Mouse (Mus musculus): ENCODE data around the gene Cenpk.
"Not testable (repeated sequence)": the region's sequence is repeated elsewhere in the genome, so short reads cannot be mapped to it uniquely, and the experiment has no call there.

Cenpk gene

DNA sequence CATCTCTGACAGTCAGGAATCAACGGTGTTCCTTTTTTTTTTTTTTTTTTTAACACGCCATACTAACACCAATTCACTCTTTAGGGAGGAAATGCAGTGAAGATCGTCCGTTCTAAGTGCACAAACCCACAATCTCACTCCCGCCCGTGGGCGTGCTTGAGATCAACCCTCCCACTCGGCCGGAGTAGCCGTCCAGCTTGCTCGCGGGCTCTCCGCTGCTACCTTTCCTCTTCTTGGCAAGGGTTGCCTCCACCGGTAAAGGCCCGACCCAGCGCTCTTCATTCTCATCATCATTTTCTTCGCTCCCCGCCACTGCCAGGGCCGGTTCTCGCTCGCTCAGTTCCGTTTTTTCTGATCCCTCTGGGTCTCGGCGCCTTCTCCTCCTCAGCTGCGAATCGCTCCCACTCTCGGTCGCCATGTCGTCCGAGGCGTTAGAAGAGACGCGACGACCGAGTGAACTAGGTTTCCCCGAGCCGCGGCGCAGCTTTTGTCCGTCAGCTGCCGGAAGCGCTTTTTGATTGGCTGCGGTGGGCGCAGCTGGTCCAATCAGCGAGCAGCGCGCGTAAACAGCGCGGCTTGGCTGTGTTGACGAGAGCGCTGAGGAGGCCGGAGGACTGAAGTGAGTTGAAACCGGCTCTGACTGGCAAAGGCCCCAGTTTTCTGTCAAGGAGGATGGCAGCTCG lies at the start of gene Cenpk, which contains the start of gene Ppwd1:
TSS of gene Cenpk (plus strand) at position 228 of the 683 bp plus-strand sequence.
TSS of gene Ppwd1 (minus strand) at position 460 of the 683 bp plus-strand sequence.
- DNase-seq (ENCODE audit: low spot score in 2 of 2) = peak; percentile 97 to 98

DNA sequence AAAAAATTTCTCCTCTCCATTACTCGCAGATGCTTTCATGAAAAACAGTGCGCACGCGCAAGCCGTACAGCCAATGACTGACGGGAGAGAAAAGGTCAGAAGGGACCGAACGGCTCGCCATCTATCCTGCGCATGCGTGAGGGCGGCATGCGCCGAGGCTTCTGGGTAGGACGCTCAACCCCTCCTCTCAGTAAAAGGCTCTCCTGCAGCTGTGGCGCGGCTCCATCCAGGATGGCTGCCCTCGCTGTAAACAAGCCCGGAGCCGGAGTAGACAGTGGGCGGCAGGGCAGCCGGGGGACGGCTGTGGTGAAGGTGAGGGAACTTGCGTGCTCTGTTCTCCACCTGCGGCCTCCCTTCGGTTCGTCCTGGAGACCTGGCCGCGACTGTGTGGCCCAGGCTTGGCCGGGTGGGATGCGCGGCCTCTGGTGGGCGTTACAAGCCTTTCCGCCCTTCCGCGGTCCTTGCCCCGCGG lies 49.7 kb upstream of the Cenpk start, which contains the start of gene Trim23:
TSS of gene Trim23 (plus strand) at position 148 of the 472 bp plus-strand sequence.
- DNase-seq (ENCODE audit: low spot score in 2 of 2) = peak; percentile 97

DNA sequence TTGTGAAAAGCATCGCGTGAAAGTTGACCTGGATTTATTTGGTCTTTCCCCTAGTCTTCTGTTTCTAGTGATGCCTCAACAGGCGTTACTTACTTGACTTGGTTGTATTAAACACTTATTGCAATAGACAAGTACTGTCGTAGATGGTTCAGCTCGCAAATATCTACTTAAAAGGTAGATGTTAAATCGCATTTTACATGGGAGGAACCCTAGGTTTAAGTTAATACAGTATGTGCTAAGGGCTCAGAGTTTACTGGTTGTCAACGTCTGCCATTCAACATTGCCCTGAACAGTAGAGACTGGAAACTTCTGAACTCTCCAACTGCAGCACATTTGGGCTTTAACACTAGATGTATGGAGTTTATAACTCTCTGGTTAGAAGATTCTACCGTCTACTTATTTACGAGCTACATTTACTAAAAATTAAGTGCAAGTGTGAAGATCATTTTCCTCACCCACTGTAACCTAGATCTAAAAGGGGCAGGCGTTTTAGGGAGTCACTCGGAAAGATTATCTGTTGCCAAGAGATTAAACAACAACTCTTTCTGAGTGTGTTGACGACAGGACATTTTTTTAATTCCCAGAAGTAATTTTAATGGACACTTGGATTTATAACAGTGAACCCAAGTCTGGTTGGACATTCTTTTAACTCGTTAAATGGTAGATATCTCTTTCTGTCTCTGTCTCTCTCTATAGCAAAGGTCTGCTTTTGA lies 49.1 kb upstream of the Cenpk start:
- no peak for DNase-seq (ENCODE audit: low spot score in 2 of 2)

DNA sequence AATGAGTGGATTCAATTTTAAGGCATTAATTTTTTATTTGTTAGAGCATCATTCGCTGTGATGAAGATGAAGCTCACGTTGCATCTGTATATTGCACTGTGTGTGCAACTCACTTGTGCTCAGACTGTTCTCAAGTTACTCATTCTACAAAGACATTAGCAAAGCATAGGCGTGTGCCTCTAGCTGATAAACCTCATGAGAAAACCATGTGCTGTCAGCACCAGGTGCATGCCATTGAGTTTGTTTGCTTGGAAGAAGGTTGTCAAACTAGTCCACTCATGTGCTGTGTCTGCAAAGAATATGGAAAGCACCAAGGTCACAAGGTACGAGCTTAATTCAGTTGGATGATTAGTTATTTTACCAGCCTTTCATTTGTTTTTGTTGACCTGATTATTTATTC lies 41.1 kb upstream of the Cenpk start:
- DNase-seq (ENCODE audit: low spot score in 2 of 2) = no peak

DNA sequence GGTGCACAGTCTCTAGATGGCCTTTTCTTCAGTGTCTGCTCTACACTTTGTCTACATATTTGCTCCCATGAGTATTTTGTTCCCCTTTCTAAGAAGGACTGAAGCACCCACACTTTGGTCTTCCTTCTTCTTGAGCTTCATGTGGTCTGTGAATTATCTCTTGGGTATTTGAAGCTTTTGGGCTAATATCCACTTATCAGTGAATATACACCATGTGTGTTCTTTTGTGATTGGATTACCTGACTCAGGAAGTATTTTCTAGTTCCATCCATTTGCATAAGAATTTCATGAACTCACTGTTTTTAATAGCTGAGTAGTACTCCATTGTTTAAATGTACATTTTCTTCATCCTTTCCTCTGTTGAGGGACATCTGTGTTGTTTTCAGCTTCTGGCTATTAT lies 32.5 kb upstream of the Cenpk start:
- not testable (repeated sequence) for DNase-seq (ENCODE audit: low spot score in 2 of 2)

DNA sequence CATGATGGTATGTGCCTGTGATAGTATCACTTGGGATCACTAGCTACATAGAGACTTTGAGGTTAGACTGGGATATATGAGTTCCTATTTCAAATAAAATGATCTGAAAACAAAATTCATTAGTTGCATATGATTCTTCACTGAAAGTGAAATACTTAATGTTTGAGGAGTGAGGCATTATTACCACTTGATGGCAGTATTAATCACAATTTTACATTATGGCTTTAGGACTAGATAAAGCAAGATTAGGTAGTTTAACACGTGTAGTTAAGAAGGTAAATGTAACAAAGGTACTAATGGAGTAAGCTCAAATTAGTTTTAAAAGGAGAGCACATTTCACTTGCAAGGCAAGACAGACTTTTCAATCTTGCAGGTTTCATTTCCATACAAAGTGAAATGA lies 24.1 kb upstream of the Cenpk start:
- no peak for DNase-seq (ENCODE audit: low spot score in 2 of 2)

DNA sequence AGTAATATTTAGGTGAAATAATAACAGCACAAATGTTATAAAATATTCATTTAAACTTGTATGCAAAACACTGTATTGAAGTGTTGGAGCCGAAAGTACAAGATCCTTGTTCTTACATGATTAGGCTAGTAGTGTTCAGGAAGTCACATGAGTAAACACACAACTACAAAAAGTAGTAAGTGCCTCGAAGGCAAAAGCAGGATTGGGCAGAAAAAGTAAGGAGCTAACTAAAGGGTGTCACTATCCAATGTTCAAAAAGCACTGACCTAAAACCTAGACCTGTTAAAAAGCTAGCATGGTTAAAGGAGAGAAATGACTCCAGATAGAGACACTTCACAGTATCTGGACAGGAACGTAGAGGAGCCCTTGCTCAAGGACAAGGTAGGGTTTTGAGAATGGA lies 933 bp upstream of the Cenpk start:
- DNase-seq (ENCODE audit: low spot score in 2 of 2) = no peak

DNA sequence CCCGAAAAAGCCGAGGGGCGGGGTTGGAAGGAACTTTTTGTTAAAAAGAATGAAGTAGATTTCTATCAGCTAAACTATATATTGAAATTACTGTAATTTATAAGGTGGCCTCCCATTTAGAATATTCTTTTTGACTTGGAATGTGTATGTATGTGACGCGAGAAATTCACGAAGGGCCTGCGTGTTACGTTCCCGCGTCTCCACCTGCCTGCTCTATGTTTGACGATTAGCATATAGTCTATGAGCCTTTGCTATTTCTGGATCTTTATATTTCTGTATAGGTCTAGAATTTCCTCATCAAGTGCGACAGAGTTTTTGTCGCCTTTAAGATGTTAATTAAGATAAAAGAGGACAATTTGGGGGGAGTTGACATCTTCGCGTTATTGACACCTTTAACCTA lies 770 bp downstream of the Cenpk start:
- DNase-seq (ENCODE audit: low spot score in 2 of 2) = no peak

DNA sequence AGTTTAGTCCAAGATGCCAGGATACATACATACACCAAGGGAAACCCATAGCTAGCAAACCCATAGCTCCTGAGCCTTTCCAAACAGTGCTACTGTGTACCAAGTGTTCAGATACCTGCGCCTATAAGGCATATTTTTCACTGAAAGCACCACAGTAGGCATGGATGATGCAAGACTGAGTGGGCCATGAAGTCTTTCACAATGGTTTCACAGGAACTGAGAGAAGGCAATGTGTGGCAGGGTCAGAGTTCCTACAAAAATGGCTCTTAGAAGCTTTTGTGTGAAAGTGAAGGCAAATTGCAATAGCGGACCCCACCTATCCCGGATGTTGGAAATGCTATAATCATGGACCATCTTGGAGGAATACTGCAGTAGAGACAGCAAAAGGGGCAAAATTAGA lies 30.6 kb downstream of the Cenpk start:
- no peak for DNase-seq (ENCODE audit: low spot score in 2 of 2)

DNA sequence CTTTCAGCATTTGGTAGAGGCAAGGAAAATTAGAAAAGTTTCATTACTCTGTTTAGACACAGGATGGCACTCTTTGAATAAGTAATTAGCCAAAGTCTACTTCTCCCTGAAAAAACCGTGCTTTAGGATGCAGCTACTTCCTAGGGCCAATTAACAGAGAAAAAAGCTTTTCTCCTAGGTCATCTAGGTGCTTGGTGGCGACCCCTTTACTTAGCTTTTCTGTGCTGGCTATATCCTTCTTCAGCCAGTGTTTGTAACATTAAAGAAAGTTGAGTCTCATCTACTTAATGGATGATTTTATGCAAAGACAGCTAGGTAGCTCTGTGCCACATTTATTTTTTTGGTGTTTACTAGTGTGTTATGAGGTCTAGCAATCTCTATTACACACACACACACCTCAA lies 56.6 kb downstream of the Cenpk start:
- DNase-seq (ENCODE audit: low spot score in 2 of 2) = peak; percentile 19 to 31

DNA sequence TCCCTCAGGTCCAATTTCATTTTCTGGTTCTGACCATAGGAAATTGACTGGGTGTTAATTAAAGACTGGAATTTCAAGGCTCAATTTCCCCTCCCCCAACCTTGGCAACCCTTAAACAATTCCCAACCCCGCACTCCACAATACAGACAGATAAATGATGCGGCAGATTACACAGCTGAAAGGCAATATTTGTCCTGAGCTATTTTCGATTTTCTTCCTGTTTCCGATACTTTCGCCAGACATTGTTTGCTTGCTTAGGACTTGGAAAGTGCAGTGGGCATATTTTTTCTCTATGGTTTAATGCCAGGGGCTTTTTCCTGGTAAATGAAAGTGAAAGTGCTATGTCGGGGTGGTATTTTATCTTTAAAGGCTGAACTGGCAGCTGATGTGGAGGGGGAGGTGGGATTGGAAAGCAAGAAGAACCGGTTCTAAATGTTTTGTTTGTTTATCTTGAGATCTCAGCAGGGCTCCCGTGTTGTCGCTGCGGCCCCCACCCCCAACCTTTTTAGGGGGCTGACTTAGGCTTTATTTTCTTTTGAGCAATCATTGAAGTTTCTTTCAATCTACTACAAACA lies 57.4 kb downstream of the Cenpk start:
- DNase-seq (ENCODE audit: low spot score in 2 of 2) = peak; percentile 27 to 31

DNA sequence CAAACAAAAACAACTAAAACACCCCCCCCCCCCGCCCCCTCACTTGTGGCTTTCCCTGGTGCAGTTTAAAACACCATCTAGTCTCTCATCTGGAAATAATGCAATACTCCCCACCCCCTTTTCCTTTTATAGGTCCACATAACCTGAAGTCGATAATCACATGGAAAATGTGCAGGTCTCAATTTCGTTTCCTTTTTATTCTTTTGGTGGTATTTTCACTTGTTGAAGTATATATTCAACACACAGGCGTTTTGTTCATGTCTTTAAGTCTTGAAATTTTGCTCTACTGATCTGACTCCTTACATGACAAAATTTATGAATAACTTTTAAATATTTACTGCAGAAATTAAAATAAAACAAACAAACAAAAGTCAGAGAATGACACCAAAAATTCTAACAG lies 57.9 kb downstream of the Cenpk start:
- no peak for DNase-seq (ENCODE audit: low spot score in 2 of 2)

DNA sequence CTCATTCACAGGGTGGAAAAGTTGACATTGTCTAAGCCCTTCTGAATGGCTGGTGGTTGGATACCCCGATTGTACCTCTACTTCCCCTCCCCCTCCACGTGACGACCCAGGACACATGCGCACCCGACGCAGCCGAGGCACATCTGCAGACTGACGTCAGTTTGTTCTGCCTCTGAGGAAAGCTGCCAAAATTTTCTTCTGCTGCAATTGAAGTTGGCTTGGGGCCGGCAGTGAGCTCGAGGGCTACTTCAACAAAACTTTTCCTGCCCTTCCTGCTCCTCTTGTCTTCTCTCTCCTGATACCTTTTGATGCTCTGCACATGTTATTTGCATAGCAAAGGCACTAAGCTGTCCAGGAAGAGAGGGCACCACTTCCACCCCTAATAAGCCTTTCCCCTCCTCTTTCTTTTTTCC lies 58.5 kb downstream of the Cenpk start:
- DNase-seq (ENCODE audit: low spot score in 2 of 2) = peak; percentile 86 to 92

DNA sequence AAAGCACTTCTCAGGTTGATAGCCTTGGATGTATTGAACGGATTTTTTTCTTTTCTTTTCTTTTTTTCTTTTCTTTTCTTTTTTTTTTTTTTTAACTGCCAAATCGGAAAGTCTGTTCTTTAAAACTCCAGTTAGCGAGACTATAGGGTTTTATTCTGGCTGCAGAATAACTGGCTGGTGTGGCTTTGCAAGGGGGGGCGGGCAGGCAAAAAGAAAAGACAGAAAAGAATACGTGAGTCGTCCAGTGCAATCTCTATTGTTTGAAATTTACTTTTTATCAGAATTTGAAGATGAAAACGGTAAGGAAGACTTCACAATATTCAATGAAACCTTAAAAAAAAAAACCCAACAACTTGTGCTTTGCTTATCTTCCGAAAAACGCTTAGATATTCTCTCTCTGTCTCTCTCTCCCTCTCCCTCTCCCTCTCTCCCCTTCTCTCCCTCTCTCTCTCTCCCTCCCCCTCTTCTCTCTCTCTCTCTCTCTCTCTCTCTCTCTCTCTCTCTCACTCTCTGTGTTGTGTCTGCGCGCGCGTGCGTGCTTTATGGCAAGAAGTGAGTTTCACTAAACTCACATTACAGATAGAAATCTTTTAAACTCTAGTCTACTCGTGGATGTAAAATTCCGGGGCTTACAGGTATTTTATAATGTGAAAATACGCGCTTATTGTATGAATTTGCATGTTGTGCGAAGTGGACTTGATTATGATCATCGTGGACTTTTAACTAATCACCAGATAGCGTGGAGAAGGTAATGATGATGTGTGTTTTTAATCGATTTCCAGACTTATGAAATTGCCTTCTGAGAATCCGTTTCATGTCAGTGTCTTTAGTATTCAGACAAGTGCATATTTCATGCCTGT lies 59.2 kb downstream of the Cenpk start, which contains the start of gene Adamts6:
TSS of gene Adamts6 (plus strand) at position 470 of the 860 bp plus-strand sequence.
- peak in 1 of 2 experiments; percentile 7 for DNase-seq (ENCODE audit: low spot score in 2 of 2)

DNA sequence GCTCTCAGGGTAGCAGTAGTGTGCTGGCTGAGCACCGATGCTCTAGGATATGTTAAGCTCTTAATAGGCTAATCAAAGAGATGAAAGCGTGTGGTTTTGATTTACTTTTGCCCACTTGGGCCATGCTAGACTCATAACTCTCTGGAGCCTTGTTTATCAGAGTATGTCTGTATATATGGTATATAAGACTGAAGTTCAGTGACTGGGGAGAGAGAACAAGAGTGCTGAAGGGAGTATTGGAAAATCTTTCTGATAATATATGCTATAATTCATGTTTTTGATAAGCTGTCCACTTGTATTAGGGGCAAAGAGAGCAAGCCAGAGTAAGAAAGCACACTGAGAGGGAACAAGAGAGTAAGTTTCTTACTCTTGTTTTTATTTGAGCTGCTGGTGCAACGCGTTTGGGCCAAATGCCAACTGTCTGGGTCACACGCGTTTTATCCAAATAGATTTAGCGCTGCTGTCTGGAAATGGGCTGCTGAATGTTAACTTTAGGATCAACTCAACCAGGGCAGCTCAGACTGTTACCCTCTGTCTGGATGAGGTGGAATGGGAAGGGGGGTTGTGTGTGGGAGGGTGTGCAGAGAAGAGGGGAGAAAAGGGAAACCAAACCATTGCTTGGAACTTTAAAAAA lies 59.9 kb downstream of the Cenpk start:
- DNase-seq (ENCODE audit: low spot score in 2 of 2) = peak; percentile 27 to 30

DNA sequence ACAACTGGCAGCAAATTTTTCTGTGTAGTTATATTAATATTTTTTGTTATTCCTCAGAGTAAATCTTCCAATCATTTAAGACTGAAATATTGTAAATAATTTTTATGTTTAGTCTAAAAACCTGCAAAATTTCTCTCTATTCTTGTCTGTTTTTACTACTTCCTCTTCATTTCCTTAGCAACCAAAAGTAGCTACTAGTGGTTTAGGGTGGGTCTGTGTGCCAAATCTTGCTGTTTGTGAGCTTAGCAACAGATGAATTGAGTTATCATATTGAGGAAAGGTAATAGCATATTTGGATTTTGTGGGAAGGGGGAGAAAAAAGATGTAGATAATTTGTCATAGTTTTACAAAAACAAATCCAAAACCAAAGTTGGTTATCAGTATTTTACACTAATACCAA lies 60.8 kb downstream of the Cenpk start:
- no peak for DNase-seq (ENCODE audit: low spot score in 2 of 2)

DNA sequence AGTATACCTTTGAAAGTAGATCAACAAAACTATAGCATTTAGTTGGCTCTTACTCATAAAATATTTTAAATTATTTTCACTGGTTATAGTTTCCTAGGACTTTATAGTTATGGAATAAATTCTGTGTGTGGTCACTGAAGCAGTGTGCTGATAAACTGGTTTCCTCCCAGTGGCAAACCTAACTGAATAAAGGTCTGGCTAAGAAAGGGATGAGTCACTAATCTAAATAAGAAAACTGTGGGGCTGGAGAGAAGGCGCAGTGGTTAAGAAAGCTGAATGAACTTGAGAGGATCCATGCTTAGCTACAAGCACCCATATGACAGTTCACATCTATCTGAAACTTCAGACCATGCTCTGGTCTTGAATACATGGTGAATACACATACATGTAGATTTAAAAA lies 67.1 kb downstream of the Cenpk start:
- no peak for DNase-seq (ENCODE audit: low spot score in 2 of 2)
